Mouse (Mus musculus): Measurements from ENCODE around the gene Ubac2.
A peak's percentile ranks its signal among the peaks of the same experiment; 100 is the strongest.

Gene Ubac2

DNA sequence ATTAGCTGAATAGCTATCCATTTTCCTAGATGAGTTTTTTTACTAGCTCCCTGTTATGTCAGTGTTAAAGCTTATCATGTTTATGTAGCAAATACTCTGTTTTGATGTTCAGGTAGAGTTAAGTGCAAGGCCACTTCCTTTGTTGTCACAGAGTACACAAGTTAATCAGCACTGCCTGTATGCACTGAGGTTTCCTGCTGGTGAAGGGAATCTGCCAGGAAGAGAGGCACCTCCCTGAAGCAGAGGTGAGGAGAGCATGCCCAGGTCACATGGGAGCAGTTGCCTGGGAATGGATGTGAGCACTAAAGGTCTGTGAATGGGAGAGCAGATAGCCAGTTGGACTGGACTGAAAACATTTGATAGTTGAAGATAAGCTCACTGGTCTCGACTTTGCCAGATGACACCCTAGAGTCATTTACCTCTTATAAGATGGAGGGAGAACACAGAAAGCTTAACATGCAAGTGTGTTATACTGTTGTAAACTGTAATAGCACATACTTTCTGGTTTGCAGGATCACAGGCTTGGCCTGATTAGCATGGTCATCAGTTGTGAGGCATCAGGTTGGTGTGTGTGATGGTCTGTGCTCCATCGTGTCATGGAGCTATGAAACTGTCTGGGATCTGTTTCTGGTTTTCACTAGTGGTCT, 73.1 kb downstream of the Ubac2 start:
- DNase-seq (ENCODE audit: low read depth, low spot score), result no peak

DNA sequence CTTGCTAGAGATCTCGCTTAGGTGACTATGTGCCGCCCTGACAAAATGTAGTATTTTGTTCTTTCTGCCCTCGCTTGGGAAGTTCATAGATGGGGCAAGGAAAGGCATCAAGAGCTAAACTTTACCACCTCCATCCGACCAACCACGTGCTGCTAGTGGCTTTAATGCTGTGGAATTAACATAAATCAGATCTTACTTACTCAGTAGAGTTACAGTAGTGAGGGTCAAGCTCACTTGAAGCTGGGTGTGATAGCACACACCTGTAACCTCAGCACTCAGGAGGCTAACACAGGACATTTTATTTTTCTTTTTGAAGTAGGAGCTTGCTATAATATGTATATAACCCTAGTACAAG, 73.6 kb downstream of the Ubac2 start:
- no peak for DNase-seq (ENCODE audit: low read depth, low spot score)

DNA sequence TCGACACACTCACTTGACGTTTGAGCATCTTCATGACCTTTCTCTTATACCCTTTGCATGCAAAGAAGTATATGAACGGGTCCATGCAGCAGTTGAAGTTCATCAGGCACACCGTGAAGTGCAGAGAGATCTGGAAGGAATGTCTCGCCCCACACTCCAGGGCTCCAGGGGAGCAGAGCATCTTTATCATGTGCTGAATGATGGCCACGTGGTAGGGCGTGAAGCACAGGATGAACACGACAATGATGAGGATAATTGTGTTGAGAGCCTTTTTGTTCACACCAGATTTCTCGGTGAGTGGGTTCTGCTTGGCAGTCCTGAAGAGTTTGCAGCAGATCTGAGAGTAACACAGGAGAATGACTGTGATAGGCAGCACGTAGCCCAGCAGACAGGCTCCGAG, 75.7 kb downstream of the Ubac2 start:
- DNase-seq (ENCODE audit: low read depth, low spot score), result no peak

- DNase-seq (ENCODE audit: low read depth, low spot score), result no peak
Measured at GRCm38 (mm10) chr14:121954608-121955007, 76.2 kb downstream of the Ubac2 start.

GRCm38 (mm10) chr14:121955176-121955795, 76.9 kb downstream of the Ubac2 start:
- no peak for DNase-seq (ENCODE audit: low read depth, low spot score)

- no peak for DNase-seq (ENCODE audit: low read depth, low spot score)
Measured at GRCm38 (mm10) chr14:121956291-121956690, 77.9 kb downstream of the Ubac2 start.

GRCm38 (mm10) chr14:121957176-121957871, 78.9 kb downstream of the Ubac2 start:
- DNase-seq (ENCODE audit: low read depth, low spot score), result no peak

GRCm38 (mm10) chr14:121958041-121958750, 79.8 kb downstream of the Ubac2 start:
- DNase-seq (ENCODE audit: low read depth, low spot score), result no peak

GRCm38 (mm10) chr14:121958751-121959537, 80.5 kb downstream of the Ubac2 start:
- no peak for DNase-seq (ENCODE audit: low read depth, low spot score)

- DNase-seq (ENCODE audit: low read depth, low spot score), result no peak
Measured at GRCm38 (mm10) chr14:121959538-121959980, 81.1 kb downstream of the Ubac2 start.

- no peak for DNase-seq (ENCODE audit: low read depth, low spot score)
Measured at GRCm38 (mm10) chr14:121960031-121960430, 81.6 kb downstream of the Ubac2 start.

GRCm38 (mm10) chr14:121960531-121960930, 82.1 kb downstream of the Ubac2 start:
- DNase-seq (ENCODE audit: low read depth, low spot score), result no peak

DNA sequence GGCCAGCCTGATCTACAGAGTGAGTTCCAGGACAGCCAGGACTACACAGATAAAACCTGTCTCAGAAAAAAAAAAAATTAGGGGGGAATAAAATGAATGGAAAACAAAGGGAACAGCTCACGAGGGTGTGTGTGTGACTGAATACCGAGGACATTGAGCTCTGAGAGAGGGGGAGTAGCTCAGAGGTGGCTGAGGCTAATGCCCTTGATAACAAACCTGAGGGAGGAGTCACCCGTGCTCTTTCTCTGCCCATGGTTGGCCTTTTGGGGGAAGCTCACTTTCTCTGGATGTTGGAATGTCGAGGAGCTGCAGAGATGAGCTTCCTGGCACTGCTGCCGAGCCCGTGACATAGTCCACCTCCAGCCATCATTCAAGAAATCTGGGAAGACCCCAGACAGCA, 82.6 kb downstream of the Ubac2 start:
- DNase-seq (ENCODE audit: low read depth, low spot score), result no peak

GRCm38 (mm10) chr14:121961496-121962127, 83.2 kb downstream of the Ubac2 start:
- DNase-seq (ENCODE audit: low read depth, low spot score), result peak; percentile 40

DNA sequence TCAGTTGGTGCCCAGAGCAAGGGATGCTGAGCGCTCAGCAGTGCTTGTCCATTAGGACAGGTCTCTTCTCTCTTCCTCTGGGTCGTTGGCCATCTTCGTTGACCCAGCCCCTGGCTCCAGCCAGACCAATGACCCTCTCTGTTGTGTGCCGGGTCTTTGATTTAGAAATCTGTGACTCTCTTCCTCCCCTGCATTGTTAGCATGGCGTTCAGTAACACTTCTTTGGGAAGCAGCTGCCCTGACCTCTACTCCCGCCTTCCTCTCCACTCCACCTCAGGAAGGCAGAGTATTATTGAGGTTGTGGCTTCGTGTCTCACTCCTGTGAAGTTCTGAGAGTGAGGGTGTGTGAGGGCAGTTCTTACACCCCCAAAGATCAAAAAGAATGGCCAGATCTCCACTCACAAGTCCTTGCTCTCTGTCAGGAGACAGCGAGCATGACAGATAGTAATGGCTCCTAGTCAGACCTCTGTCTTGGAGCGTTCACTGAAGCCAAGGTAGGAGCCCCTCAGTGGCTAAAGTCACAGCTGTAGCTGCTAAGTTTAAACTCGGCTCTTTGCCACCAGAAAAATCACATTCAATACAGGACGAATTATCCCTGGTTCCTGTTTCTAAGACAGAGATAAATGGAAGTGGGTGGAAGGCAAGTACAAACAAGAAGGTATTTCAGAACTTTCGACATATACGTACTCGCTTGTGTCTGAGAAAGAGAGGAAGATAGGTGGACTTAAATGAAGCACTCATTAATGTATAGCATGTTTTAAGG, 83.9 kb downstream of the Ubac2 start:
- DNase-seq (ENCODE audit: low read depth, low spot score), result no peak

- peak; percentile 59 for DNase-seq (ENCODE audit: low read depth, low spot score)
Measured at GRCm38 (mm10) chr14:121963251-121963941, 85.0 kb downstream of the Ubac2 start.

GRCm38 (mm10) chr14:121963942-121964335, 85.5 kb downstream of the Ubac2 start:
- no peak for DNase-seq (ENCODE audit: low read depth, low spot score)

DNA sequence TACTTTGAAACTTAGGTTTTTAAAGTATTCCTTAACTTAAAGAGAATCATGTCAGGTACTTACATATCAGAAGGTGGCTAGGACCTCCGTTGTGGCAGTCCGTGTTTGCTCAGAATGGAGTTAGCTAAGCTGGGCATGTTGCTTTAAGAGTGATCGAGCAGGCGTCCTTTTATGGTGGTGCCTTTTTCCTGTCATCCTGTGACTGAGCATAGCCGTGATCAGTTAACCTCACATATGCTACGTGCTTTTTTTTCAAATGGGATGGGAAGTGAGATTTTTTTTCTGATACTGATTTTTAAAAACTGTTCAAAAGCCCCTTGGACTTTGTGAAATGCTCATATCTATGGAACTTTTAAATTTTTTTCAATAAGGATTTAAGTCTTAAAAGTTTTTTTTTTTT, 86.6 kb downstream of the Ubac2 start, which contains the start of gene Gpr183:
TSS of gene Gpr183 (minus strand) at position 206 of the 400 bp plus-strand sequence.
- DNase-seq (ENCODE audit: low read depth, low spot score), result peak; percentile 32

- DNase-seq (ENCODE audit: low read depth, low spot score), result no peak
Measured at GRCm38 (mm10) chr14:121965461-121965860, 87.0 kb downstream of the Ubac2 start.

DNA sequence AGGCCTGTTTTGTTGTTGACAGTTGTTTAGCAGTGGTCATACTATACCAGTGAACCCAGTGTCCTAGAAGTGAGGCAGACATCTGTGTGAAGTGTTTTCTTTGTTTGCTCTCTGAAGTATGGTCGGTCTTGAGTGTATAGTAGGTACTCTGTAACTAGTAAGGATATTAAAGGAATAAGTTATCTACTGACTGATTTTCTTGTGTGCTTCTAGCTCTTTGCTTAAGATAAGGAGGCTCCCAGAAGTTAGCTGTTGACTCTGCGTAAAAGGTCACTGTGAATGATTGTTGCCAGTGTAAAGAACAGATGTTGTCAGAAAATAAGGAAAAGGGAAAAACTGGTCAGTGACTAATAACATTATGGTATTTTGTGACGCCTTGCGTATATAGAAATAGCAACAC, 88.7 kb downstream of the Ubac2 start:
- no peak for DNase-seq (ENCODE audit: low read depth, low spot score)

Measured in brain, adult 2 months (tissue).